Mouse (Mus musculus) telencephalon, adult 2 months (tissue): ENCODE results near the gene Tent4b.

ENCODE experiments used
- DNase-seq: peaks from one replicate; pipeline ENCODE4 v3.0.0-alpha.2; 2011; ENCODE audit warnings: low read depth, low spot score

Gene Tent4b

DNA sequence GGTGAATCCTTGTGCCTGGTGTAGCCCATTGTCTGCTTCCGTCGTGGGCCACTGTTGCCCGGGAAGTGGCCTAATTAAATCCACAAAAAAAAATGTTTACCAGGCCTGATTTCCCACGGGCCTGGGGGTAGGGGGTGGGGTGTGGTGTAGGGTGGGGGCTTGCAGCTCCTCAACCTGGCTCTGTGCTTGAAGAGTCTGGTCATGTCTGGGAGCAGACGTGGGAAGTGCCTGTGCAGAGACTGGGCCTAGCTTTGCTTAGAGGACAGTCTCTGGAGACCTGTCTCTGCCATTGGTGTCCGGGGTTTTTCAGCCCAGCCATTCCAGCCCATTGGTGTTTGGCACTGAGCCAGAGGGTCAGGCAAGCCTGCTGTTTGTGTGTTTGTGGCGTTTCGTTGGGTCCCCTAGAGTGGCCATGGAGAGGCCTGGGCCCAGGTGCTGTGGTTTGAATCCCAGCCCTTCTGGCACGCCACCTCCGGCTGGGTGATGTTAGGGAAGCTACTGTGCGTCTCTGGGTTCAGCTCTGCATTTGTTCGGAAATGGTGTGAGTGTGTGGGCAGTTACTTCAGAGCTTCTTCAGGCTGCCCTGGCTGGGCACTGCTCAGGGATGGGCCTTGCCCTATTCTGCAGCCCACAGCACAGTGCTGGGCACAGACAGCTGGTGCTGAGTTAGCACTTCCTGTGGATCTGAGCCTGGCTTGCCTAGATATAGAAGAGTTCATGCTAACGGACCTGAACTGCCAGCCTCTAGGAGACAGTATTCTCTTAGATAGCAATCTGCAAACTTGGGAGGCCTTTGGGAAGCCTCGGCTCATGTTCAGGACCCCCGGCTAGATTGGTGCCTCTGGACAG is 102.8 kb downstream of the Tent4b start:
- DNase-seq, result no peak

DNA sequence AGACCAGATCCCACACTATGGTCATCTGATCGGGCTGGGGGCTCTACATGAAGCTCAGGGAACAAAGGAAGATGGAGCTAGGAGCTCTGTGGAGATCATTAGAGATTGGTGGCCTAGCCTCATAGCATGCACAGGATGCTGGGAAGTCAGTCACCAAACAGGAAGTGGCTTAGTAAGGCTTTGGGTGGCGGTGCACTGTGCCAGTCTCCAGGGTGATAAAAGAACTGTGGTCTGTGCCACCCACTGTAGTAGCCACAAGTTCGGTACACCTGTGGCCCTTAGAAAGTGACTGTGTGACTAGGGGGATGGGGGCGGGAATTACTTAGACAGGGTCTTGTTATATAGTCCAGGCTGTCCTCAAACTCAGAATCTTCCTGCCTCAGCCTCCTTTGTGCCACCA is 106.8 kb downstream of the Tent4b start:
- DNase-seq, result no peak

DNA sequence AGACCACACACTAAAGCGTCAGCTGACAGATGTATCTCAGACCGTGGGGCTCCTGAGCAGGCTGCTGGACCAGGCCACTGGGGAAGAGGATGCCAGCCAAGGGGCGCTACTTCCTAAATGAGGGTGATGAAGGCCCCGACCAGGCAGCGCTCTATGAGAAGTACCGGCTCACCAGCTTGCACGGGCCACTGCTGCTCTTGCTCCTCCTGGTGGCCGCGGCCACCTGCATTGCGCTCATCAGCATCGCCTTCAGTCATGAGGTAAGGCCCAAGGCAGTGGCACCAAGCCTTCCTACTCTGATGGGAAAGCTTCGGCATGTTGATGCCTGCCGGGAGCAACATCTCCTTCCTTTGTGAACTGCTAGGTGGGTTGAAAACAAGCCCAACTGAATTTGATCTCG is 107.5 kb downstream of the Tent4b start:
- no peak for DNase-seq

DNA sequence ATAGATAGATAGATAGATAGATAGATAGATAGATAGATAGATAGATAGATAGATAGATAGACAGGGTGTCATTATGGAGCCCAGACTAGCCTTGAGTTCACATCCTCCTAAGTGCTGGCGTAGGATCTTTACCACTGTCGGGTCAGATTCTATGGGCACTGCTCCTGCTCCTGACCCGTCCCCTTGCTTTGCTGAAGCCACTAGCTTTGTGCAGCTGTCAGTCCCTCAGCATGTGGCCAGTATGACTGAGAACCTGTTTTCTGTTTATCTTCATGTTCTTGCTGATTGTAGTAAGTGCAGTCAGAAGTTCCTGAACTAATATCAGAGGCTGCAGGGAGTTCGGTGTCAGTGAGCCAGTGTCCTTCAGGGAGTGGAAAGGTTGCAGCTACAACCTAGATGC is 108.7 kb downstream of the Tent4b start:
- no peak for DNase-seq
